Mouse (Mus musculus): Measurements from ENCODE around the gene Nfe2l2.
"Not testable (repeated sequence)": the region's sequence is repeated elsewhere in the genome, so short reads cannot be mapped to it uniquely, and the experiment has no call there.

The Nfe2l2 gene

DNA sequence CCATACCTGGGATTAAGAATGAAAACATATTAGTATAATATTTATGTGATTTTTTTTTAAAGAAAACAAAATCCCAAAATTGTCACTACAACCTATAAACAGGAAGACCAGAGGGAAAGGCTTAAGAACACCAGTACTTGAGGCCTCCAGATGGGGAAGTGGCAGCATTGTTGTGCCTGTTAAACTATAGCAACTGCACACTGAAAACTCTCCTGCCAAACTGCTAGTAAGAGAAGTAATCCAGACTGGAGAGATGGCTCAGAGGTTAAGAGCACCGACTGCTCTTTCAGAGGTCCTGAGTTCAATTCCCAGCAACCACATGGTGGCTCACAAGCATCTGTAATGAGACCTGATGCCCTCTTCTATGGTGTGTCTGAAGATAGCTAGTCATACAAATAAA is 54.0 kb downstream of the Nfe2l2 start:
- no peak for DNase-seq (ENCODE audit: low spot score in 2 of 2)

DNA sequence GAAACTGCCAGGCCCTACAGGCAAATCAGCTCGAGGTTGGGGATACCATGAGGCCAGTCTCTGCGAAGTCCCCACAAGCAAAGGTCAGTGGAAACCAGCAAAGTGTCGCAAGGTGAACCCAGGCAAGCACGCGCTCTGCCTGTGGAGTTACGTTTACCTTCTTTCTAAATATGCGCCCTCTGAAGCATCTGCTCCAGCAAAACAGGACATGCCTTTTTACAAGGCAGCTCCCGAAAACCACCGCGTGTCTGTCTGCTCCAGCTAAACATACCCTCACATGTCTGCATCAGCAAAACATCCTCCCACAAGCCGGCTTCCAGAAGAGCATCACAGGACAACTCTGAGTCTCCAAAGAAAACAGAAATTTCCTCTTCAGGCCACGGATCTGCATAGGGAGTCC is 59.2 kb downstream of the Nfe2l2 start:
- DNase-seq (ENCODE audit: low spot score in 2 of 2) = no peak

DNA sequence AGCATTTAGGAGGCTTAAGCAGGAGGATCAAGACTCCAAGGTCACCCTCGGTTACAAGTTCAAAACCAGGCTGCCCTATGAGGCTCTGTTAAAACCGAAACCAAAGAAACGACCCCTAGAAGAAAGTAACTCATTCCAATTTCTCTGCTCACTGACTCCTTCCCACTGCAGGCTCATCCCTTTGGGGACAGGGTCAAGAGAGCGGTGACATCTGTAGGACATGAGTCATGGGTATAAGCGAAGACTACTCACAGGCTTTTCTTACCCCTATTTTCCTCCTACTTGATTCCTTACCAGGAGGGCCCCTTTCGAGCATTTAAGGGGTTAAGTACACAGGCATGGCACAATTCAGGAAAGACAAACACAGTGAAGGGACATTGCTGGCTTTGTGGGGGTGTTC is 60.5 kb downstream of the Nfe2l2 start:
- DNase-seq (ENCODE audit: low spot score in 2 of 2) = no peak

DNA sequence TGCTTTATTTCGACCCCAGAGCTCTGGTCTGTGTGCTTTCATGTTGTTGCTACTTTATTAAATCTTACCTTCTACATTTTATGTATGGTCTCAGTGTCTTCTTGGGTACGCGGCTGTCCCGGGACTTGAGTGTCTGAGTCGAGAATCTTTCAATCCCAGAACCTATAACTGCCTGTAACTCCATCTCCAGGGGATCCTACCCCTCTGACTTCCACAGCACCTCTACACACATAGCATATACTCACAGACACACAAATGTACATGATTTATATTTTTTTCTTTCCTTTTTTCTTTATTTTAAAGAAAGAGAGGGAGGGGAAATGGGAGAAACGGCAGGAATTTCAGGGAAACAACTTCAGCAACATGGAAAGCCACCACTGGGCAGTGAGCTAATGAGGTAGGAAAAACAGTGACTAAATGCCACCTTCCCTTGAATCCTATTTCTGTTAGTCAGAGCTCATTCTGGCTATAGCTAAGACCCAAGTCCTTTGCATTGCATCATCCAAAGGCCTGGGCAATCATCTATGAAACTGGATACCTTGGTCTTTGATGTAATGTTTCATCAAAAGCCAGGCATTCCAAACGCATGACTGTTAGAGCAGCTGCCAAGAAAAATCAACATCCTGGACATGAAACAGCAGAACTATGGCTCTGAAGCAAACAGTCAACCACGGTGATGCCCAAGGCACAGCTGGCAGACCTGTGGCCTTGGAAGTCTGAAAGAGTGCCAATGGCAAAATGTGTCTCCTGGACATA is 61.5 kb downstream of the Nfe2l2 start:
- no peak for DNase-seq (ENCODE audit: low spot score in 2 of 2)

GRCm38 (mm10) chr2:75642312-75642711 is 62.1 kb downstream of the Nfe2l2 start:
- DNase-seq (ENCODE audit: low spot score in 2 of 2) = not testable (repeated sequence)

- not testable (repeated sequence) for DNase-seq (ENCODE audit: low spot score in 2 of 2)
Measured at GRCm38 (mm10) chr2:75639535-75639934, 64.9 kb downstream of the Nfe2l2 start.

DNA sequence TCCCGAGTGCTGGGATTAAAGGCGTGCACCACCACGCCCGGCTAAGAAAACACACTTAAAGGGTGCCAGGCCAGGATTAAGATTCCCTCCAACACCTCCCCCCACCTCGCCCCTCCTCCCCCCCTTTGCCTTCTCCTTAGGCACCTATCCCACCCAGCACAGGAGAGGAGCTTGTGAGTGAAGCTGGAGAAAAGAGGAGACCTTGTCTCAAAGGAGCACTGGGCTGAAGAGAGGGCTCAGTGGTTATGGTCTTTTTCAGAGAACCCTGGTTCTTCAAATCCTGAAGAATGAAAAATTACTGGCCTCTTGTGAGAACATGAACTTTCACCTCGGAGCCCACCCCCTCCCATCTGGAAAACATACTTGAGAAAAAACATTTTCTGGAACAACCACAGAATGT is 66.6 kb downstream of the Nfe2l2 start:
- not testable (repeated sequence) for DNase-seq (ENCODE audit: low spot score in 2 of 2)

- no peak for DNase-seq (ENCODE audit: low spot score in 2 of 2)
Measured at GRCm38 (mm10) chr2:75637361-75637760, 67.1 kb downstream of the Nfe2l2 start.

DNA sequence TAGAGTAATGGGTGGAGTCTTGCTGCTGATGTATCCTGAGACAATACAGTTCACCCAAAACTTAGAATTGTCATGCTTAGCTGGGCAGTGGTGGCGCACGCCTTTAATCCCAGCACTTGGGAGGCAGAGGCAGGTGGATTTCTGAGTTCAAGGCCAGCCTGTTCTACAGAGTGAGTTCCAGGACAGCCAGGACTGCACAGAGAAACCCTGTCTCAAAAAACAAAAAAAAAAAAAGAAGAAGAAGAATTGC is 67.5 kb downstream of the Nfe2l2 start:
- not testable (repeated sequence) for DNase-seq (ENCODE audit: low spot score in 2 of 2)

DNA sequence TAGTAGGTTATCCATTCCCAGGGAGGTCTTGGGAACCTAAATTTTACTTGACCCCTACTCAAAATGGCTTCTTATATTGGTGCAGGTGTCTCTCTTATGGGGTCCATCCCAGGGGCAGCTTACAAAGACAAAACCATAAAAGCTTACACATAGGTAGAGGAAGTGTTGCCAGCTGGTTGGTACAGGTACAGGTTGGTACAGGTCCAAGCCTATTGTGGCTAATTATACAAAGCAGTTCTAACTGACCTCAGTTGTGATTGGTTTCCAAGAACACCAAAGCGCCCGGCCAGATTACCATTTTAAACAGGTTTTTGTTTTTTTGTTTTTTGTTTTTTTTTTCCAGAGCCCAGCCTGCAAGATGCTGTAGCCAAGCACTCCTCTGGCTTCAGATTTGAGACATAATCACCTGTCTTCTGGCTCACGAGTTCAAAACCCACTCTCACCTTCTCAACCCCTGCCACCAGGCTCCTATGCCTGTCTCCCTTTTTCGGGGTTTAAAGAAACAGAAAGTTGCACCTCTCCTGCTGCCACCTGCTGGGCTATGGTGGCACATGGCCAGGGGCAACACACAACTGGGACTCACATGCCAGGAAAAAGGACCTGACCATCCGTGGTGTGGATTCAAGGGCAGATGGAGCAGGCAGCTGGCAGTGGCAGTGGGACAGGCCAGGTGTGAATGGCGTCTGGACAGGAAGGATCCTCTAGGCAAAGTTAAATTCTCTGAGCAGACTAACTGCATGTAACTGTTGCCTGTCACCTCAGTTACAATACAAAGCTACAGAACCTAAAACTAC is 68.0 kb downstream of the Nfe2l2 start:
- peak; percentile 43 to 73 for DNase-seq (ENCODE audit: low spot score in 2 of 2)

- not testable (repeated sequence) for DNase-seq (ENCODE audit: low spot score in 2 of 2)
Measured at GRCm38 (mm10) chr2:75634431-75634830, 70.0 kb downstream of the Nfe2l2 start.

DNA sequence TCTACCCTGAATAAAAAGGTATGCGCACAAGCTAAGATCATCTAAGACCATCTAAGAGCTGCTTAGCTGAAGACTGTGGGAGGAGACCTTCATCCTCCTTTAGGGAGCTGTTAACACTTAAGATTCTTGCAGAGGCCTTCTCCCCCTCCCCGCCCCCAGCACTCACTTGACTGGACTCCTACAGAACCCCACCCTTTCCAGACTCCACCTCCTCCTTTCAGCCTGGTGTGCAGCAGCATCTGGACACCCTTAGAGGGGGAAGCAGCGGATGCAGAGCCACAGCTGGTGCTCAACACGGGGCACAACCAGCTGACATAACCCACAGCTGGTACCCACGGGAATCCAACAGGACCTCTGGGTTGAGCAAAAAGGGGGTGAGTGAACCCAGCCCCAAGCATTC is 70.7 kb downstream of the Nfe2l2 start:
- no peak for DNase-seq (ENCODE audit: low spot score in 2 of 2)

- no peak for DNase-seq (ENCODE audit: low spot score in 2 of 2)
Measured at GRCm38 (mm10) chr2:75633381-75633780, 71.1 kb downstream of the Nfe2l2 start.

DNA sequence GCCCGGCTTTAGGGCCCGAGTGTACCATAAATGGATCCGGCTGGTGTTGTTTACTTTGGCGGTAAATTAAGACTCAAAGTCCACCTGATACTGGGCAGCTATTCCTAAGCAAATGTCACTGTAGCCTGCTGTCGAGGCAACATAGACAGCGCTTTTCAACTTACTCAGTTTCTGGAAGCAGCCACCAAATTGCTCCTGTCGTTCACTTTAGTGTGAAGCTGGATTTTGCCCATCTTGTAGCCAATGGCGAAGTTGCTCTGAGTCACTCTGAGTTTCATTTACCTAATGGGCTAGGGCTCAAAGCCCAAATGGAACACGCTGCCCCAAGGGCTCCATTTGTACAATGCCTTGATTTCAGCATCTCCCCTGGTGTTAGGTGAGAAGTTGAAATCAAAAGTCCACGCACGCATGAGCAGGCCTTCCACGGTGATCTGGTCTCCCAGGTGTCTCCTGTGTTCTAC is 71.7 kb downstream of the Nfe2l2 start:
- no peak for DNase-seq (ENCODE audit: low spot score in 2 of 2)

DNA sequence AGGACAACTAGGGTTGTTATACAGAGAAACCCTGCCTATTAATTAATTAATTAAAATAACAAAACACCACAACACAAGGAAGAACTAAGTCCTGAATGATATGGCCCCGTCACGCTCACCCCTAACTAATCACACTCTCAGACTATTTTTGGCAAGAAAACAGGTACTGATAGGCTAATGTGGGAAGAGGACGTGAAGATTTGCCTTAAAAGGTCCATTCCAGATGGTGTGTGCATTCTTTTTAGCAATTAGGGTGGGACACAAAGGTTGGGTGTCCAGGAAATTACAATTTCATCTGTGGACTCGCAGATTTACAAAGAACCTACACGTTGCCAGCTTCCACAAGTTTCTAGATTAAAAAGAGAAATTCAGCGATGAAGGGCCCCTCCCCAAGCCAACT is 72.4 kb downstream of the Nfe2l2 start:
- DNase-seq (ENCODE audit: low spot score in 2 of 2) = no peak

GRCm38 (mm10) chr2:75631421-75631820 is 73.0 kb downstream of the Nfe2l2 start:
- DNase-seq (ENCODE audit: low spot score in 2 of 2) = no peak

GRCm38 (mm10) chr2:75628487-75628886 is 76.0 kb downstream of the Nfe2l2 start:
- no peak for DNase-seq (ENCODE audit: low spot score in 2 of 2)

GRCm38 (mm10) chr2:75626597-75627440 is 77.6 kb downstream of the Nfe2l2 start:
- DNase-seq (ENCODE audit: low spot score in 2 of 2) = no peak

Measured in spleen, postnatal 4 days (tissue).